Mouse (Mus musculus): ENCODE data around the gene Trim15. TPM values are rescaled to one million over a fixed set of nuclear protein-coding genes. Genes with fewer than 3 reads are reported as not detected.

The Trim15 gene
- total RNA-seq, 1 experiment from 2014 or later, result not detected

GRCm38 (mm10) chr17:36839931-36840330 is 27.1 kb downstream of the Trim15 start:
- no peak for ATAC-seq (replicated peaks in 1 of 2; ENCODE audit: insufficient read depth in 1 of 2, low FRiP score in 2 of 2, low TSS enrichment in 1 of 2, low read depth in 1 of 2, poor library complexity in 2 of 2, severe bottlenecking in 2 of 2)

GRCm38 (mm10) chr17:36839001-36839400 is 28.0 kb downstream of the Trim15 start:
- no peak for ATAC-seq (replicated peaks in 1 of 2; ENCODE audit: insufficient read depth in 1 of 2, low FRiP score in 2 of 2, low TSS enrichment in 1 of 2, low read depth in 1 of 2, poor library complexity in 2 of 2, severe bottlenecking in 2 of 2)

GRCm38 (mm10) chr17:36836874-36837647 is 29.9 kb downstream of the Trim15 start, which contains the start of gene Trim26:
Trim26 (plus strand) TSS chr17:36837134.
- ATAC-seq (replicated peaks in 1 of 2; ENCODE audit: insufficient read depth in 1 of 2, low FRiP score in 2 of 2, low TSS enrichment in 1 of 2, low read depth in 1 of 2, poor library complexity in 2 of 2, severe bottlenecking in 2 of 2), result peak; percentile 95 to 99

- peak in 1 of 2 experiments; percentile 2; a peak in 1 of 4 replicates for ATAC-seq (replicated peaks in 1 of 2; ENCODE audit: insufficient read depth in 1 of 2, low FRiP score in 2 of 2, low TSS enrichment in 1 of 2, low read depth in 1 of 2, poor library complexity in 2 of 2, severe bottlenecking in 2 of 2)
Observed at GRCm38 (mm10) chr17:36836427-36836812, 30.6 kb downstream of the Trim15 start.

GRCm38 (mm10) chr17:36835591-36836426 is 31.2 kb downstream of the Trim15 start:
- peak; percentile 55 to 72 for ATAC-seq (replicated peaks in 1 of 2; ENCODE audit: insufficient read depth in 1 of 2, low FRiP score in 2 of 2, low TSS enrichment in 1 of 2, low read depth in 1 of 2, poor library complexity in 2 of 2, severe bottlenecking in 2 of 2)

- no peak for ATAC-seq (replicated peaks in 1 of 2; ENCODE audit: insufficient read depth in 1 of 2, low FRiP score in 2 of 2, low TSS enrichment in 1 of 2, low read depth in 1 of 2, poor library complexity in 2 of 2, severe bottlenecking in 2 of 2)
Observed at GRCm38 (mm10) chr17:36832694-36833093, 34.3 kb downstream of the Trim15 start.

GRCm38 (mm10) chr17:36830470-36830869 is 36.5 kb downstream of the Trim15 start:
- ATAC-seq (replicated peaks in 1 of 2; ENCODE audit: insufficient read depth in 1 of 2, low FRiP score in 2 of 2, low TSS enrichment in 1 of 2, low read depth in 1 of 2, poor library complexity in 2 of 2, severe bottlenecking in 2 of 2), result no peak

GRCm38 (mm10) chr17:36828488-36828887 is 38.5 kb downstream of the Trim15 start:
- no peak for ATAC-seq (replicated peaks in 1 of 2; ENCODE audit: insufficient read depth in 1 of 2, low FRiP score in 2 of 2, low TSS enrichment in 1 of 2, low read depth in 1 of 2, poor library complexity in 2 of 2, severe bottlenecking in 2 of 2)

- ATAC-seq (replicated peaks in 1 of 2; ENCODE audit: insufficient read depth in 1 of 2, low FRiP score in 2 of 2, low TSS enrichment in 1 of 2, low read depth in 1 of 2, poor library complexity in 2 of 2, severe bottlenecking in 2 of 2), result peak; percentile 77 to 81
Observed at GRCm38 (mm10) chr17:36826002-36826401, 41.0 kb downstream of the Trim15 start.

- ATAC-seq (replicated peaks in 1 of 2; ENCODE audit: insufficient read depth in 1 of 2, low FRiP score in 2 of 2, low TSS enrichment in 1 of 2, low read depth in 1 of 2, poor library complexity in 2 of 2, severe bottlenecking in 2 of 2), result peak; percentile 39 to 44; a peak in 2 of 4 replicates
Observed at GRCm38 (mm10) chr17:36825525-36825924, 41.5 kb downstream of the Trim15 start.

- peak; percentile 64 to 71; a peak in 3 of 4 replicates for ATAC-seq (replicated peaks in 1 of 2; ENCODE audit: insufficient read depth in 1 of 2, low FRiP score in 2 of 2, low TSS enrichment in 1 of 2, low read depth in 1 of 2, poor library complexity in 2 of 2, severe bottlenecking in 2 of 2)
Observed at GRCm38 (mm10) chr17:36824005-36824404, 43.0 kb downstream of the Trim15 start.

GRCm38 (mm10) chr17:36811871-36812270 is 55.1 kb downstream of the Trim15 start, which contains the start of gene H2-M10.6:
H2-M10.6 (plus strand) TSS chr17:36812171.
- no peak for ATAC-seq (replicated peaks in 1 of 2; ENCODE audit: insufficient read depth in 1 of 2, low FRiP score in 2 of 2, low TSS enrichment in 1 of 2, low read depth in 1 of 2, poor library complexity in 2 of 2, severe bottlenecking in 2 of 2)

Other genes starting within 250 kb of the Trim15 start
- gene H2-M9, start 224.5 kb downstream of the Trim15 start, total RNA-seq (2017), result not detected in 2 replicates
- not detected in 2 replicates for gene H2-M1, start 195.0 kb downstream of the Trim15 start, total RNA-seq (2017)
- gene H2-M10.5, start 94.3 kb downstream of the Trim15 start, total RNA-seq (2017), result not detected in 2 replicates
- not detected in 2 replicates for gene H2-M10.6, start 55.0 kb downstream of the Trim15 start, total RNA-seq (2017)
- gene Trim26, start 30.1 kb downstream of the Trim15 start, total RNA-seq (2017), result 22.2 and 27.6 TPM in 2 replicates
- 1.1 and 3.9 TPM in 2 replicates for gene Trim10, start 2.4 kb upstream of the Trim15 start, total RNA-seq (2017)
- not detected in 2 replicates for gene Trim40, start 22.9 kb upstream of the Trim15 start, total RNA-seq (2017)
- not detected in 2 replicates for gene Trim31, start 30.9 kb upstream of the Trim15 start, total RNA-seq (2017)
- not detected in 2 replicates for gene Rnf39, start 75.7 kb upstream of the Trim15 start, total RNA-seq (2017)
- gene Ppp1r11, start 84.5 kb upstream of the Trim15 start, total RNA-seq (2017), result 37.8 and 55.1 TPM in 2 replicates
- gene Znrd1, start 91.3 kb upstream of the Trim15 start, total RNA-seq (2017), result 45.1 and 49.9 TPM in 2 replicates
- 9.2 and 13.8 TPM in 2 replicates for gene Znrd1as, start 91.4 kb upstream of the Trim15 start, total RNA-seq (2017)
- not detected in 2 replicates for gene 2410137M14Rik, start 114.0 kb upstream of the Trim15 start, total RNA-seq (2017)
- gene H2-M5, start 122.3 kb upstream of the Trim15 start, total RNA-seq (2017), result not detected in 2 replicates
- gene Zfp57, start 134.0 kb upstream of the Trim15 start, total RNA-seq (2017), result 6.9 and 13.6 TPM in 2 replicates
- not detected in 2 replicates for gene Mog, start 156.2 kb upstream of the Trim15 start, total RNA-seq (2017)
- gene Gabbr1, start 178.8 kb upstream of the Trim15 start, total RNA-seq (2017), result 10.7 and 43.0 TPM in 2 replicates
- not detected in 2 replicates for gene Olfr90, start 221.3 kb upstream of the Trim15 start, total RNA-seq (2017)
- not detected in 2 replicates for gene Olfr91, start 231.1 kb upstream of the Trim15 start, total RNA-seq (2017)